Mouse (Mus musculus): ENCODE data around the gene Zdhhc14. TPM values are rescaled to one million over a fixed set of nuclear protein-coding genes. Genes with fewer than 3 reads are reported as not detected.

Zdhhc14 gene
- total RNA-seq, 2 experiments from 2014 or later, result 46.3 to 57.8 TPM

GRCm38 (mm10) chr17:5641436-5641835, 149.1 kb downstream of the Zdhhc14 start:
- ATAC-seq (replicated peaks; ENCODE audit: low FRiP score, poor library complexity, severe bottlenecking), result no peak

- no peak for ATAC-seq (replicated peaks; ENCODE audit: low FRiP score, poor library complexity, severe bottlenecking)
These were observed 150.8 kb downstream of the Zdhhc14 start for GRCm38 (mm10) chr17:5642918-5643721.

- no peak for ATAC-seq (replicated peaks; ENCODE audit: low FRiP score, poor library complexity, severe bottlenecking)
These were observed 157.8 kb downstream of the Zdhhc14 start for GRCm38 (mm10) chr17:5650124-5650523.

- no peak for ATAC-seq (replicated peaks; ENCODE audit: low FRiP score, poor library complexity, severe bottlenecking)
These were observed 158.3 kb downstream of the Zdhhc14 start for GRCm38 (mm10) chr17:5650642-5651041.

DNA sequence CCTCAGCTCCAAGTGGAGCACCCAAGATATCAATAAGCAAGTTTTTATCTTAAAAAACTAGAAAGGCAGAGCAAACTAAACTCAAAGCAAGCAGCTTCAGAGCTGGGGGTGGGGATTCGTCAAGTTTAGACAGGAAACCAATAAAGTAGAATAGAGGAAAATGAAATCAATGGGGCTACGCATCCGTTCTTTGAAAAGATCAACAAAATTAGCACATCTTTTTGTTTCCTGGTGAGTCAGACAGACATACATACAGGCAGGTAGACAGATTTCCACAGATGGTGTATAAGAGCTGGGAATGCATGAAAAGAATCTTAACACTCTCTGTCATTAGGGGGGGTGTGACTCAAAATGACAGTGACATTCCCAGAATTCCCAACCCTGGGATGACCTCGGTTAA, 159.2 kb downstream of the Zdhhc14 start:
- ATAC-seq (replicated peaks; ENCODE audit: low FRiP score, poor library complexity, severe bottlenecking), result no peak

- ATAC-seq (replicated peaks; ENCODE audit: low FRiP score, poor library complexity, severe bottlenecking), result no peak
These were observed 161.6 kb downstream of the Zdhhc14 start for GRCm38 (mm10) chr17:5653981-5654380.

DNA sequence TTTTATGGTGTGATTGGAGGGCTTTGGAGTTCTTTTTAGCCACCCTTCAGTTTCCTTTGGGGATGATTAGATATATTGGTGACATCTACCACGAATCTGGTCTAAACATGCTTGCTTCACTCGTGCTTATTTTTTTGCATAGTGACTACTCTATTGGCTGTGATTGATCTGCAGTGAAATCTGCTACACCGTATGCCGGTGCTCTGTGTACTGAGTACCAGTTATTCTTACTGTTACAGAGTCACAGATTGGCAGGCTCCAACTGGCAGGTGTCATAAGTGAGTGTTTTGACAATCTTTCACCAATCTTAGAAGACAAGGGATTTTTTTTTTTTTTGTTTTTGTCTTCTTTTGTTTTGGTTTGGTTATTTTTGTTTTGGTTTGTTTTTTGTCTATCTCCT, 163.2 kb downstream of the Zdhhc14 start:
- no peak for ATAC-seq (replicated peaks; ENCODE audit: low FRiP score, poor library complexity, severe bottlenecking)

DNA sequence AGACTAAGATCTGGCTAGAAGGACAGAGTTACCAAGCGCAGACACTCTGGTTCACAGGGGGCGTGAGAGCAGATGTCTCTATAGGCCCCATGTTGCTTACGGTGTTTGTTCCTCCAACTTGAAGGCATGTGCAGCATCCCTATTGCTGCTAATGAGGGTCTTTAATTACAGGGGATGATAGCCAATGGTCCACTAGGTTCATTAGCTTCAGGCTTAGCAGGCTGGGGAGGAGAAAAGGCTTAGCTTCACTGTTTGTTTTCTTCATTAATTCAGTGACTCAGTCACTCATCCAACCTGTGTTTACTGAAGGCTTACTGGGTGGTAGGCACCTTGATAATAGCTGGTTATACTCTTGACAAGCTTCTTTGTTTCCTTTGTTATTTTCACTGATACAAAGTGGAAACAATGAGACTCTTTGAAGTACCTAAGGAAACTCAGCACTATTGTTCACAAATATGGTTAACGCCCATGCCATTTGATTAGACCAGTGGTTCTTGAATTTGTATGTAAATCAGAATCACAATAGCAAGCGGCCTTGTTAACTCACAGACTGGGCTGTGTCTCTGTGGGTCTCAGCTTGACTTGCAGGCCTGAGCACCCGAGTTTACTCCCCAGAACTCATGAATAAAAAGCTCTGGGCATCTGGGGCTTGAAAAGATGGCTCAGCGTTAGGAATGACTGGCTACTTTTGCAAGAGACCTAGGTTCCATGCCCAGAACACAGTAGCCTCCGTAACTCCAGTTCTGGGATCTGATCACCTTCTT, 168.1 kb downstream of the Zdhhc14 start:
- no peak for ATAC-seq (replicated peaks; ENCODE audit: low FRiP score, poor library complexity, severe bottlenecking)

DNA sequence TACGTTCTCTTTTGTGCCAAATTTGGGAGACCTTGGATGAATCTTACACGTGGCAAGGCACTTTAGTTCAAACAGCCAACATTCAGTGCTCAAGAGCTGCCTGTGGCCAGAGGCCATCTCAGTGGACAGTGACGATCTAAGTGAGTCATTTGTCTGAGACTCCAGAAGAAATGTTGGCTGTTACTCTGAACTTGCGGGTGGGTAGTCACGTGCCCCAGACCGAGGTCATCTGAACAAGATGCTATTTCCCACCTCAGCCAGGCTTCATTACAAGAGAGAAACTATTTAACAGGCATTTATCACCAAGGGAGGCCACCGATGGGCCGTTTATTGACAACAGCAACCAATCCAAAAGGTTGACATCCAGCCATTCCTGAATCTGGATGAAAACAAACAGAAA, 174.3 kb downstream of the Zdhhc14 start:
- ATAC-seq (replicated peaks; ENCODE audit: low FRiP score, poor library complexity, severe bottlenecking), result no peak

- ATAC-seq (replicated peaks; ENCODE audit: low FRiP score, poor library complexity, severe bottlenecking), result no peak
These were observed 176.1 kb downstream of the Zdhhc14 start for GRCm38 (mm10) chr17:5668456-5668855.

GRCm38 (mm10) chr17:5668981-5669380, 176.6 kb downstream of the Zdhhc14 start:
- no peak for ATAC-seq (replicated peaks; ENCODE audit: low FRiP score, poor library complexity, severe bottlenecking)

GRCm38 (mm10) chr17:5675951-5676350, 183.6 kb downstream of the Zdhhc14 start:
- ATAC-seq (replicated peaks; ENCODE audit: low FRiP score, poor library complexity, severe bottlenecking), result no peak

- no peak for ATAC-seq (replicated peaks; ENCODE audit: low FRiP score, poor library complexity, severe bottlenecking)
These were observed 187.0 kb downstream of the Zdhhc14 start for GRCm38 (mm10) chr17:5679315-5679714.

GRCm38 (mm10) chr17:5685324-5685723, 193.0 kb downstream of the Zdhhc14 start:
- no peak for ATAC-seq (replicated peaks; ENCODE audit: low FRiP score, poor library complexity, severe bottlenecking)

- ATAC-seq (replicated peaks; ENCODE audit: low FRiP score, poor library complexity, severe bottlenecking), result no peak
These were observed 195.5 kb downstream of the Zdhhc14 start for GRCm38 (mm10) chr17:5687810-5688209.

DNA sequence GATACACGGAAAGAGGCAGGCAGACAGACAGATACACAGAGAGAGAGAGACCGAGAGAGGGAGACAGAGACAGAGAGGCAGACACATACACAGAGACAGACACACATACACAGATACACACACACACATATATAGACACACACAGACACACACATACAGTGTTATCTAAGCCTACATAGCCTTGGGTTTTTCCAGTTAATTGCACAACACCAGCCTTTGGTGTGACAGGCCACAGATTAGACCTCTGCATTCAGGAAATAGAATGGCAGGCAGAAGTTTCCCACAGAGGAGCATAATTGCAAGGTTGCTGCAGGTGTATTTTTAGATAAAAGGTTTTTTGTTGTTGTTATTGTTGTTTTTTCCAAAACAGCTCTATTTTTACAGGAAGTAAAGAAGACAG, 195.9 kb downstream of the Zdhhc14 start:
- no peak for ATAC-seq (replicated peaks; ENCODE audit: low FRiP score, poor library complexity, severe bottlenecking)

DNA sequence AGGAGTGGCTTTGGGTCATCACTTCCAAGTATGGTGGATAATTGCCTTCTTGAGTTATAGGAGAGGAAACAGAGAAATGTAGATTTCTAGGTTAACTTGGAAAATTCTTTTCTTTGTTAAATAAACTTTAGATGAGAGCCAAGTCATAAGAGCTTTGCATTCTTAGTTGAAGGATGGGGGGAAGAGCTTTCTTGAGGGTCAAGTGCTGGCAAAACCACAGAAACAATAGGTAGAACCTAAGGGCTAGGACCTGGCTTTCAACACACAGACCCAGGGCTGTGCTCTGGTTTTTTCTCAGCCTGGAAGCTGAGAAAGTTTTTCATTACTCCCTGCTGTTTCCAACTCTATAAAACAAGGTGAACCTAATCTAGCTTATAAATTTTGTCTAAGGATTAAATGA, 196.3 kb downstream of the Zdhhc14 start:
- no peak for ATAC-seq (replicated peaks; ENCODE audit: low FRiP score, poor library complexity, severe bottlenecking)

- no peak for ATAC-seq (replicated peaks; ENCODE audit: low FRiP score, poor library complexity, severe bottlenecking)
These were observed 198.6 kb downstream of the Zdhhc14 start for GRCm38 (mm10) chr17:5690746-5691535.

GRCm38 (mm10) chr17:5692661-5693060, 200.3 kb downstream of the Zdhhc14 start:
- no peak for ATAC-seq (replicated peaks; ENCODE audit: low FRiP score, poor library complexity, severe bottlenecking)

- no peak for ATAC-seq (replicated peaks; ENCODE audit: low FRiP score, poor library complexity, severe bottlenecking)
These were observed 200.9 kb downstream of the Zdhhc14 start for GRCm38 (mm10) chr17:5693256-5693655.

Measured in erythroid progenitor cell, adult 5-6 weeks (primary cell).